Mouse (Mus musculus): ENCODE data around the gene Slc9a9.

Gene Slc9a9

DNA sequence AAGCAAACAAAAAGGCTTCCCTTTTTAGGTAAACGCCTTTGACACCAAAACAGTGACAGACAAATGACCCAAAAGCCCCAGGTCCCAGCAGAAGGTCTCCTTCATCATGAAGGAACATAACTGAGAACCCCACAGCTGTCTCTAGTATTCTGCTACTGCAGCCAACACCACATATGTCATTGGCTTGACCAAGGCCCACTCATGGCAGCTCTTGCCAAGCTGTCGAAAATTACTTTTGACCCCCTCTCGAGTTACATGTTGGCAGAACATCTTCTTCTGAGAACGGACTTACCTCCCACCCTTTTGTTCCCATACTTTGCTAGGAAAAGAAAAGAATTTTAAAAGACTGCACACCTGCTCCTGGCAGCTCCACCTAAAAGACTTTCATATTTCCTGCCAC, 488.2 kb downstream of the Slc9a9 start:
- DNase-seq (ENCODE audit: low spot score in 2 of 2): no peak

DNA sequence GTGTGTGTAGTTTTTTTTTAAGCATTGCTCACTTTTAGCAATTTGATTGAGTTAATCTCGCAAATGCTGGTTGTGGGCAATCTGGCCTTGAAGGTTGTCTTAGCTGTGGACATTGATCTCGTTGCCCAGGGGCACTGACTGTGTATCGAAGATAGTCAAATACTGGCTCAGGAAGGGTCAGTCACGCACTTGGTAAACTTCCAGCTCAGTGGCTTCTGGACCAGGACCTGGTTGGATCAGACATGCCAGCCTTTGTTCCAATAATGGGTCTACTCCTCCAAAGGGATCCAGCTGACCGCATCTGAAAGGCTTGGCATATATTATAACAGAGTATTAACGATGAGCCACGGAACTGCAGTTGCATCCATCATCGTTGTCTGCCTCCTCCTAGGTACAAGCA, 489.2 kb downstream of the Slc9a9 start:
- no peak for DNase-seq (ENCODE audit: low spot score in 2 of 2)

GRCm38 (mm10) chr9:95160575-95161300, 491.0 kb downstream of the Slc9a9 start:
- DNase-seq (ENCODE audit: low spot score in 2 of 2): no peak

GRCm38 (mm10) chr9:95161699-95162098, 492.0 kb downstream of the Slc9a9 start:
- DNase-seq (ENCODE audit: low spot score in 2 of 2): no peak

DNA sequence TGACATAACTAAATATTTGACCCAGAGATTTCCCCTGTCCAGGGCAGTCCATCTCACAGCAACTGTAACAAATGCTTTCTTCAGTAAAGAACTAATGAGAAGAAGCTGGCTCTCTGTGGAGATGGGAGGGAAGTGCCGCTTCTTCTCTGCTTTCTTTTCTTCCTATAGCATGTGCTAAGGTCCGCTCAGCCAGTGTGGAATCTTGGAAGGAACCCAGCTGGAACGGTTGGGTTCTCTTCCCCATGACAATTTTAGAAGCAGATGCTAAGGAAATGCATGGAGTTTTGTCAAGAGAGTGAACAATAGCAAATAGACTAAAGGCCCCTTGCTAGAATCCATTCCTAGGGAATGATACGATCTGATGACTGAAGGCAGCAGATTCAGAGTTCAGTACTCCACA, 496.5 kb downstream of the Slc9a9 start:
- no peak for DNase-seq (ENCODE audit: low spot score in 2 of 2)

DNA sequence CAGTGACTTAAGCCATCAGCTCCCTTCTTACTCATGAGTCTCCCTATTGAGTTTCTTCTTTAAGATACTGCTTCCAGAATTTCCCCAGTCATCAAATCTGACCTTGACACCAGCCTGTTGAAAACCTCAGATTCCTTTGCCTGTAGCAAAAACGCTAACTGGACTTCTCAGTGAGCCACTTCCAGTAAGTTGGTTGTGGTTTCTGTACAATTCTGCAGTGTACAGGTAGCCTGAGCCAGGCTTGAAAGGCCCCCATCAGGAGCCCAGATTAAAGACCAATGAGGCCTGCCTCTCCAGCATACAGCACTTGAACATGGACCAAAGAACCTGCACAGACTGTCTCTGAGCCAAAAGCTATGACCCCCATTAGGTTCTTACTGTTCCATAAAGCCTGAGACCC, 498.1 kb downstream of the Slc9a9 start:
- DNase-seq (ENCODE audit: low spot score in 2 of 2): no peak

DNA sequence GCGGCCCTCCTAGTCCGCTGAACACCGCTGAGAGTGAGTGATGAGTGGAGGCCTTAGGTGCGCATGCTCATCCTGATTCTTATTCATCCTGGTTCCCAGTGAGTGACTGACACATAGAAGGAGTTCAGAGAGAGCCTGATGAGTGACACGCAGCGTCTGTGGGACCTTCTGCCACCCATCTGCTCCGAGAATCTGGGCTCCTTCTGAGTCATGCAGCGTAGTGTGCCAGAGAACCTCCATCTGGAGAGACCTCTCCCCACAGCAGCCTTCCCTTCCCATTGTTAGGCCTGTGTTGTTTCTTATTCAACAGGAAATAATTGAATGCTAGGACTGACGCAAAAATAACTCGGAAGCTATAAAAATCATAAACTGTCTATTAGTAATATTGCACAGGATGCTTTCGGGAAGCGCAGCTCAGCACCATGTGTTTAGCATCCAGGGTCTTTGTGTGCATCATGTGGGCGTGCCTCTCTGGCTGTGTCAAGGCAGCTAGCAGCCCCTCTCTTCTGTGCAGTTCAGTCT, 498.8 kb downstream of the Slc9a9 start:
- DNase-seq (ENCODE audit: low spot score in 2 of 2): no peak

- no peak for DNase-seq (ENCODE audit: low spot score in 2 of 2)
These were observed 508.5 kb downstream of the Slc9a9 start for GRCm38 (mm10) chr9:95178170-95178569.

DNA sequence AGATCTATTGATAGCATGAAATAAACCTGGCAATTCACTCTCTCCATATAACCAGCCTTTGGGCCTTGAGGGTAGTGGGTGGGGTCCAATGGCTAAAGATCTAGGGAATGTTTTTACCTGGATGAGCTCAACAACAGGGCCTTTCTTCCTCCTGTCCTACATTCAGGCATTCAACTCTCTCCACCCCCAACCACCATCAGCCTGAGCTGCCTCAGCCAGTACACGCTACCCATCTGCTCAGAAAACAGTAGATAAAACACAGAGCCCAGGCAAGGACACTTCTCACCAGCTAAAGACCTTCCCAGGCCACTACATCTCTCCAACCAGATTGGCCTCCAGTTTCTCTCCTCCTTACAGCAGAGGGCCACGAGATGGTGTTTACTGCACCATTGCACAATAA, 510.3 kb downstream of the Slc9a9 start:
- no peak for DNase-seq (ENCODE audit: low spot score in 2 of 2)

DNA sequence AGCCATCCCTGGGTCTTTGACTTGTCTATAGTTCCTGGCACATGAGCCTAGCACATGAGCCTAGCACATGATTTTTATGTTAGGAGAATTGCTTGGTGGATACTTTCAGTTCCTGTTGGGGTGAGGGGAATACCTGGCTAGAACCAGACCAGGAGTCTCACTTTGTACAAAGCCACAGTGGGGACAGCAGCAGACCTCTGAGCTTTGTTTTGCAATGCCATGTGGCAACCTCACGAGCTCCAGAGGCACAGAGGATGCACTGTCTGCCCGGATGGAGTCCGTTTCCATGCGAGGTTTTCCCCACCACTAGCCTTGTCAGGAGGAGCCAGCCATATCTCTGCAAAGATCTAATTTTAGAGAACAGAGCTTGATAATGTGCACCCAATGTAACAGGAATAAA, 510.9 kb downstream of the Slc9a9 start:
- DNase-seq (ENCODE audit: low spot score in 2 of 2): no peak

DNA sequence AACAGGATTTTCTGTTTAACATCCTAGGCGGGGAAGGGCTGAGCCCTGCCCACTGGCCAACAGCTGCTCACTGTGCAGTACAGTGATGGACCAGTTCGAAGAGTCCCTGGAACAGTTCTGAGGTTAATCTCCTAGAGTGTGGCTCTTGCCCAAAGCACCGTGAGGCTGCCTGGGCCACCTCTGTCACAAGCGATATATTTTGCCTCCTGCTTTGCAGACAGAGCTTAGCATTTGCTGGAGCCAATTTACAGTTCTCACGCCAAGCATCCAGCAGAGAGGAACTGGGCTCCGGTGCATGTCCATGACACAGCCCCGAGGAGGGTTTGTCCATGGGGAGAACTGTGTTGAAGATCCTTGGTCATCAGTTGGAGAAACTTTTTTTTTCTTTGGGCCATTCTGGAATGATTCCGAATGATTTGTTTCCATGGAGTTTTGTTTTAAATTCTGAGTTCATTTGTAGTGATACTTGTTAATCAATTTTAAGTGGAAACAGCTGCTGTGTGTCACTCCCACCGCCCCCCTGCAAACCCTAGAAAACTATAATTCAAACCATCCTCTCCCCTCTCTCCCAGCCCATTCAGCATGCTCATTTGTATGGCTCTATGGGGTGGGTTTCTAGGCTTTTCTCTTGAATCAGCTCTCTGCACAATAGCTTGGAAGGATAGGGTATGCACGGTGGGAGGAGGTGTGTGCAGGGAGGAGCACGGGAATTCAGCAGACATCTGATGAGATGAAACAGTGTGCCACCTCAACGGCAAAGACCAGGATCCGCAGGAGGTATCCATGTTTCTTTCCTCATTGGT, 511.7 kb downstream of the Slc9a9 start:
- DNase-seq (ENCODE audit: low spot score in 2 of 2): no peak

- DNase-seq (ENCODE audit: low spot score in 2 of 2): no peak
These were observed 512.6 kb downstream of the Slc9a9 start for GRCm38 (mm10) chr9:95182272-95182671.

GRCm38 (mm10) chr9:95184453-95184852, 514.7 kb downstream of the Slc9a9 start:
- no peak for DNase-seq (ENCODE audit: low spot score in 2 of 2)

- no peak for DNase-seq (ENCODE audit: low spot score in 2 of 2)
These were observed 516.1 kb downstream of the Slc9a9 start for GRCm38 (mm10) chr9:95185840-95186239.

GRCm38 (mm10) chr9:95186386-95187289, 516.9 kb downstream of the Slc9a9 start:
- no peak for DNase-seq (ENCODE audit: low spot score in 2 of 2)

GRCm38 (mm10) chr9:95188362-95189217, 518.9 kb downstream of the Slc9a9 start:
- DNase-seq (ENCODE audit: low spot score in 2 of 2): no peak

GRCm38 (mm10) chr9:95189218-95189605, 519.5 kb downstream of the Slc9a9 start:
- DNase-seq (ENCODE audit: low spot score in 2 of 2): no peak

GRCm38 (mm10) chr9:95191442-95191841, 521.7 kb downstream of the Slc9a9 start:
- no peak for DNase-seq (ENCODE audit: low spot score in 2 of 2)

- DNase-seq (ENCODE audit: low spot score in 2 of 2): no peak
These were observed 523.3 kb downstream of the Slc9a9 start for GRCm38 (mm10) chr9:95192901-95193532.

- DNase-seq (ENCODE audit: low spot score in 2 of 2): no peak
These were observed 524.0 kb downstream of the Slc9a9 start for GRCm38 (mm10) chr9:95193672-95194071.

DNA sequence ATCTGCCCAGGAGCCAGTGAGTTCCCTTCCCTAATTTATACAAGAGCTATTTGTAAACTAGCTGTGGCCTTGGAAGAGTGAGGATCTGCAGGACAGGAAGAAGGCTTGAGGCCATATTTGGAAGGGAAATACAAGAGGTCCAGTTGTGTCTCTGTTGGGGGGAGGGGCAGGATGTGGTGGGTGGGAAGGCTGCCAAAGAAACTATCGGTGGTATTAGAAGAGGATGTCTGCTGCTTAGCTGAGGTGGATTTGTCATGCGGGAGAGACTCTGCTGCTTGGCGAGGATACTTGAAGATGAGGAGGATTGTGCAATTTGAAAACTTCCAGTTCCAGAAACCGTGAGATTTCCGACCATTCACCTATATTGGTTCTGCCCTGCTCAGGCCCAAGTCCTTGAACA, 524.4 kb downstream of the Slc9a9 start:
- no peak for DNase-seq (ENCODE audit: low spot score in 2 of 2)

Measured in spleen, postnatal 4 days (tissue).